Mouse (Mus musculus) ES-Bruce4 (cell line): ENCODE data around the gene Abca4.

Experiments used
- CTCF ChIP-seq: IDR thresholded peaks from one replicate; pipeline ENCODE4 v1.8.1; 2011; ENCODE audit warnings: low read depth, low read length
- EP300 ChIP-seq: IDR thresholded peaks from 2 replicates; pipeline ENCODE4 v1.6.1; 2011; ENCODE audit warnings: low read depth, low read length; ENCODE audit not compliant: insufficient read depth

- TF ChIP-seq CTCF (no peak), EP300 (no peak)
Observed at GRCm38 (mm10) chr3:122111141-122111981, 67.1 kb downstream of the Abca4 start.
